ENCODE assay signal across 7 mouse cellular contexts in genomic region chr7:137698501-137698900, GRCm38 (mm10).
DNase-seq lines count a peak whose midpoint lies in the region; ATAC-seq lines count a peak whose summit lies in the region.
"Not testable (repeated sequence)": the region's sequence is repeated elsewhere in the genome, so short reads cannot be mapped to it uniquely, and the experiment has no call there.

No protein-coding gene starts in this region.

- ATAC-seq in intestine, embryonic 15.5 days, result peak; percentile 87
- peak; percentile 72; the same call in 1 of the 2 replicates for ATAC-seq in stomach, embryonic 14.5 days (ENCODE audit: insufficient number of reproducible peaks, insufficient read depth, low FRiP score, low read depth)
- ATAC-seq in stomach, embryonic 16.5 days (ENCODE audit: insufficient read depth, low FRiP score), result peak; percentile 74; the same call in 1 of the 2 replicates

- 45% methylated on average over 6 of the region's 6 CpGs for WGBS in intestine, embryonic 15.5 days
- WGBS in stomach, embryonic 14.5 days, result 64% methylated on average over 6 of the region's 6 CpGs
- WGBS in stomach, embryonic 16.5 days, result 47% methylated on average over 6 of the region's 6 CpGs

- not testable (repeated sequence) for H3K4me1 ChIP-seq in intestine, embryonic 15.5 days (replicated peaks); stomach, embryonic 14.5 days (ENCODE audit: control insufficient read depth, insufficient read depth, low read length); stomach, embryonic 16.5 days (ENCODE audit: control insufficient read depth, insufficient read depth, low read length)

- peak; percentile 66 for DNase-seq in heart, adult 11 months
- DNase-seq in urinary bladder, adult 18-20 months (ENCODE audit: low spot score in 2 of 2), result peak; percentile 4 to 64
- DNase-seq in urinary bladder, postnatal 25 days (ENCODE audit: low spot score), result peak; percentile 31
- peak; percentile 32 for DNase-seq in yolk sac, embryonic 10.5 days (ENCODE audit: low spot score)

- H3K9me3 ChIP-seq in intestine, embryonic 15.5 days; stomach, embryonic 14.5 days (ENCODE audit: control insufficient read depth, low read depth, low read length); stomach, embryonic 16.5 days (replicated peaks; ENCODE audit: control insufficient read depth, low read length): not testable (repeated sequence)

- not testable (repeated sequence) for H3K27me3 ChIP-seq in intestine, embryonic 15.5 days (replicated peaks); stomach, embryonic 14.5 days (ENCODE audit: control insufficient read depth, insufficient read depth, low read length); stomach, embryonic 16.5 days (ENCODE audit: control insufficient read depth, insufficient read depth, low read length)

- not testable (repeated sequence) for H3K4me2 ChIP-seq in intestine, embryonic 15.5 days (replicated peaks); stomach, embryonic 14.5 days (replicated peaks; ENCODE audit: low read depth, low read length); stomach, embryonic 16.5 days (ENCODE audit: low read depth, low read length)

- not testable (repeated sequence) for H3K27ac ChIP-seq in intestine, embryonic 15.5 days; stomach, embryonic 14.5 days (ENCODE audit: low read length); stomach, embryonic 16.5 days (ENCODE audit: low read length)

- not testable (repeated sequence) for H3K9ac ChIP-seq in intestine, embryonic 15.5 days; stomach, embryonic 14.5 days (replicated peaks; ENCODE audit: low read depth, low read length); stomach, embryonic 16.5 days (ENCODE audit: low read length)

- not testable (repeated sequence) for H3K4me3 ChIP-seq in intestine, embryonic 15.5 days (replicated peaks); stomach, embryonic 14.5 days (ENCODE audit: low read depth, low read length); stomach, embryonic 16.5 days (replicated peaks; ENCODE audit: low read length)

- not testable (repeated sequence) for H3K36me3 ChIP-seq in intestine, embryonic 15.5 days; stomach, embryonic 14.5 days (ENCODE audit: control insufficient read depth, insufficient read depth, low read length); stomach, embryonic 16.5 days (ENCODE audit: control insufficient read depth, insufficient read depth, low read length)
